Mouse (Mus musculus) limb, embryonic 11.5 days (tissue): ENCODE results near the gene B4galnt1. TPM values are rescaled to one million over a fixed set of nuclear protein-coding genes. Genes with fewer than 3 reads are reported as not detected.
A peak's percentile ranks its signal among the peaks of the same experiment; 100 is the strongest.
"Not testable (repeated sequence)": the region's sequence is repeated elsewhere in the genome, so short reads cannot be mapped to it uniquely, and the experiment has no call there.

Source experiments
- ATAC-seq: fragments of 200-750 bp; cut with Nextera tagmentation; 2 replicates; pipeline ENCODE4 v1.8.0; 2017; ENCODE audit warnings: low read depth; ENCODE audit not compliant: insufficient number of reproducible peaks, low FRiP score, low TSS enrichment
- DNase-seq: peaks from one replicate; pipeline ENCODE4 v3.0.0-alpha.2; 2015; ENCODE audit warnings: low spot score
- H3K27ac ChIP-seq: fragments of 300-500 bp; sonication (generic); replicated peaks from 2 replicates; pipeline ENCODE4 v1.5.1; 2014; ENCODE audit warnings: low read depth, mild to moderate bottlenecking, low read length
- H3K27me3 ChIP-seq: fragments of 300-500 bp; sonication (generic); 2 replicates; pipeline ENCODE4 v1.6.1; 2014; ENCODE audit warnings: mild to moderate bottlenecking, low read length, mixed read lengths; ENCODE audit not compliant: control insufficient read depth, insufficient read depth
- H3K36me3 ChIP-seq: fragments of 300-500 bp; sonication (generic); 2 replicates; pipeline ENCODE4 v1.6.1; 2014; ENCODE audit warnings: mild to moderate bottlenecking, low read length, moderate library complexity, mixed read lengths; ENCODE audit not compliant: control insufficient read depth, insufficient read depth
- H3K4me1 ChIP-seq: fragments of 300-500 bp; sonication (generic); 2 replicates; pipeline ENCODE4 v1.6.1; 2014; ENCODE audit warnings: low read length, mixed read lengths; ENCODE audit not compliant: control insufficient read depth, insufficient read depth
- H3K4me2 ChIP-seq: fragments of 300-500 bp; sonication (generic); 2 replicates; pipeline ENCODE4 v1.6.1; 2014; ENCODE audit warnings: low read depth, mild to moderate bottlenecking, moderate library complexity; ENCODE audit not compliant: severe bottlenecking
- H3K4me3 ChIP-seq: fragments of 300-500 bp; sonication (generic); 2 replicates; pipeline ENCODE4 v1.5.1; 2014; ENCODE audit warnings: low read depth, low read length
- H3K9ac ChIP-seq: fragments of 300-500 bp; sonication (generic); 2 replicates; pipeline ENCODE4 v1.6.1; 2014; ENCODE audit warnings: mild to moderate bottlenecking, low read length
- H3K9me3 ChIP-seq: fragments of 300-500 bp; sonication (generic); 2 replicates; pipeline ENCODE4 v1.6.1; 2016; ENCODE audit warnings: low read length; ENCODE audit not compliant: control insufficient read depth
- WGBS: fragments of 180-500 bp; shearing (Covaris S2); extraction: QIAGEN DNeasy Blood & Tissue Kit; methylation state at CpG from one replicate; pipeline ENCODE4 v1.1.7; 2014; 5-methylcytosine and 5-hydroxymethylcytosine counted together
- polyA plus RNA-seq: library from polyadenylated mRNA; unstranded; fragments of >200 nt; fragmentation: Nextera tagmentation; extraction: Ambion mirVana; gene quantifications from 2 replicates; pipeline ENCODE4 v1.2.1, GENCODE M21; 2014

B4galnt1 gene
- polyA plus RNA-seq, 1 experiment from 2014 or later = 3.4 TPM

DNA sequence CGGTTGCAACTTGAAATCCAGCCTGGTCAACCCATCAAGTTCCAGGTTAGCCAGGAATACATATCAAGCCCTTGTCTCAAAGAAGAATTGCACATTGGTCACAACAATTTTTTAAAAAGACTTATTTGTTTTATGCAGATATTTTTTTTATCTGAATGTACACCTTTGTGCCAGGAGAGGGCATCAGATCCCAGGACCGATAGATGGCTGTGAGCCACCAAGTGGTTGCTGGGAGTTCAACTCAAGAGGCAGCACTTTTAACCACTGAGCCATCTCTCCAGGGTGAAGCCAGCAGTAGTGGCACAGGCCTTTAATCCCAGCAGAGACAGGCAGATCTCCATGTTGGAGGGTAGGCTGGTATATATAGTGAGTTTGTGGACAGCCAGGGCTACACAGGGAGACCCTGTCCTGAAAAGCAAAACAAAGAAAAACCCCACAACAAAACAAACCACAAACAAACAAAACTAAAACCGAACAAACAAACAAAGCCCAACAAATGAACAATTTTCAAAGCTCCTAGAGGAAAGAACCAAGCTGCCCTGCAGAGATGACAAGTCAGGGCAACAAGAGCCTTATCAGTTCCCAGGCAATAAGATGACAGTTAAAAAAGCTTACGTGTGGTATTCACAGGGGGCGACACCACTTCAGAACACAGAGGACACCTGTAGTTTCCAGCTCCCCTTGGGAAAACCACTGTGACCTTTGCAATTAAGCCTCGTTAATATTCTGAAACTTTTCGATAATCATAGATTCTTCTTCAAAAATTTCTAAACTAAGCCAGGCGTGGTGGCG is 39.6 kb upstream of the B4galnt1 start:
- H3K36me3 ChIP-seq = no peaks in the 10 kb centered on the region
- DNase-seq (peak; percentile 36), ATAC-seq (no peak)
- H3K4me1 ChIP-seq = peaks cover 1% of the 10 kb centered on the region; the same call in 1 of the 2 replicates
- no peak overlapping the region for H3K4me3 ChIP-seq
- no peak overlapping the region for H3K27ac ChIP-seq
- H3K9me3 ChIP-seq = no peaks in the 10 kb centered on the region
- 77% methylated on average over 9 of the region's 9 CpGs for WGBS
- H3K4me2 ChIP-seq = no peak overlapping the region
- H3K27me3 ChIP-seq = no peaks in the 10 kb centered on the region
- H3K9ac ChIP-seq = no peak overlapping the region

DNA sequence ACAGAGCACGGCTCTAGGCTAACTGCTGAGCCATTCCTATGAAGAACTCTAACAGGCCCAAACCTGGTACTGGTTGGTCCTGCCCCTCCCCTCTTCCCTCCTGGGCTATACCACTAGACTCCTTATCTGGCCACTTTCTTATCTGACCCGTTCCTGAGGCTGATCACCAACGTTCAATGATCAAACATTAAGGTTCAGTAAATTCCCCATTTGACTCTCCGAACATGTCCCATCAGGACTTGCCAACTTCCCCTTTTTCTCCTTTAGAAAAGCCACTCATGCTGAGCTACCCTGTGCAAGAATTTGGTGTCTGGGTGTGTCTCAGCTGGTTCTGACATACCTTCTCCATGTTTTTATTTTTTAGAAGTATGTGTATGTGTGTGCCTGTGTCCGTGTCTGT is 38.4 kb upstream of the B4galnt1 start:
- no peak overlapping the region for H3K27ac ChIP-seq
- H3K4me1 ChIP-seq = no peaks in the 10 kb centered on the region
- no peak overlapping the region for H3K4me3 ChIP-seq
- no peaks in the 10 kb centered on the region for H3K27me3 ChIP-seq
- DNase-seq = no peak
- WGBS = 85% methylated on average over 5 of the region's 5 CpGs
- H3K36me3 ChIP-seq = no peaks in the 10 kb centered on the region
- no peaks in the 10 kb centered on the region for H3K9me3 ChIP-seq
- no peak for ATAC-seq
- H3K9ac ChIP-seq = no peak overlapping the region
- H3K4me2 ChIP-seq = no peak overlapping the region

DNA sequence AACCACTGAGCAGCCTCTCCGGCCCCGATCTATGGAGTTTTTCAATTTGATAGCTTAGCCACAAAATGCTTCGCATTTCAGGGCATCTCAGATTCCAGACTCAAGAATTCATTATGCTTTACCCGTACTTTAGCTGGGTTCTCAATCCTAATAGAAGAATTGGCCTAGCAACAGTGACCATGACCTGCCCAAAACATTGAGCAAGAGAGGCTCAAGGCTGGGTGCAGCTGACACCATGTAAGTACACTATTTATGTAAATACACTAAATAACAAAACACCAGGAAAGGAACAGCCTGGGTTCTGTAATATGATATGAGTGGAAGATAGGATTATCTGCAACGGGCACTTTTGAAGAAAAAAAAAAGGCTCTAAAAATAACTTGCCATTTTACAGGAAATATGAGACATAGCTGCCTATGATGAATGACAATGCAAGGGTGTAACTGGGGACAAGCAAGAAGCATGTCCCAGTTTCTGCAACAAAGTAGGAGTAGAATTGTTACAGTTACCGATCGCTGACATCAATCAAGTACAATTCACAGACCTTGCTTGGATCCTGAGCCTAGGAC is 37.2 kb upstream of the B4galnt1 start:
- WGBS = 84% methylated on average over 7 of the region's 7 CpGs
- Histone ChIP-seq H3K4me3 (no peak overlapping the region), H3K36me3 (no peaks in the 10 kb centered on the region), H3K9ac (no peak overlapping the region), H3K9me3 (no peaks in the 10 kb centered on the region), H3K4me2 (no peak overlapping the region), H3K27ac (no peak overlapping the region), H3K4me1 (no peaks in the 10 kb centered on the region), H3K27me3 (no peaks in the 10 kb centered on the region)
- ATAC-seq (no peak), DNase-seq (no peak)

DNA sequence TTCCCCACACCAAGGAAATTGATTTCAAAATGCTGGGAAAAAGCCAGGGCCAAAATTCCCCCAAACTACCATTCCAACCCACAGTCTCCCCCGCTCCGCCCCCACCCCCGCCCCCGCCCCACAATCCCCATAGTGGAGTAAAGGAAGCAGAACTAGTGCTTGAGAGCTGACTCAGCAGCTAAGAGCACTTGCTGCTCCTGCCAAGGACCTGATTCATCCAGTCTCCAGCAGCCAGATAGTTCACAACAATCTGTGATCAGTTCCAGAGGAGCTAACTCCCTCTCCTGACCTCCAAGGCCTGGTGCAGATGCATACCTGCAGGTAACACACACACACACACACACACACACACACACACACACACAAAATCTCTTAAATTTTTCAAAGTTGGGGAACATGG is 35.6 kb upstream of the B4galnt1 start:
- no peak overlapping the region for H3K4me2 ChIP-seq
- ATAC-seq = no peak
- no peaks in the 10 kb centered on the region for H3K4me1 ChIP-seq
- DNase-seq = no peak
- H3K27ac ChIP-seq = no peak overlapping the region
- no peaks in the 10 kb centered on the region for H3K36me3 ChIP-seq
- 83% methylated on average over 4 of the region's 4 CpGs for WGBS
- no peaks in the 10 kb centered on the region for H3K9me3 ChIP-seq
- H3K4me3 ChIP-seq = no peak overlapping the region
- H3K9ac ChIP-seq = no peak overlapping the region
- no peaks in the 10 kb centered on the region for H3K27me3 ChIP-seq

DNA sequence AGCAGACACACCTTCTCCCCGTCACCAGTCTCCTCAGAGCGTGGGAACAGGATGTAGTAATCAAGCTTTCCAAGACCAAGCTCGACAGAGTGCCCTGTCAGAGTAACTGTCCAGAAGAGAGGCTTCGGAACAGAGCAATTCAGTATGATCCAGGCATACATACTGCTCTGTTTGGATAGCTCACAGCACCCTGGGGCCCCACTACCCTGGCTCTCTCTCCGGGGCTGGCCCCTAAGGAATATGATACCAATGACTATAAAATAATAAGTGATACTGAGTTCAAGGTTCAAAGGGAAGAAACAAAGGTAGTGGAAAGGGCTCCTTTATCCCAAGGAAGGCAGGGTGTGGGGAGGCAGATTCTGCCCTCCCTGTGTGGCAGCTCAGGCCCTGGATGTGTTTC is 32.6 kb upstream of the B4galnt1 start:
- Histone ChIP-seq H3K4me3 (no peak overlapping the region), H3K27me3 (no peaks in the 10 kb centered on the region), H3K36me3 (no peaks in the 10 kb centered on the region), H3K4me2 (no peak overlapping the region), H3K9me3 (no peaks in the 10 kb centered on the region), H3K27ac (no peak overlapping the region), H3K9ac (no peak overlapping the region), H3K4me1 (no peaks in the 10 kb centered on the region)
- DNase-seq (no peak), ATAC-seq (no peak)
- WGBS = 70% methylated on average over 5 of the region's 5 CpGs

DNA sequence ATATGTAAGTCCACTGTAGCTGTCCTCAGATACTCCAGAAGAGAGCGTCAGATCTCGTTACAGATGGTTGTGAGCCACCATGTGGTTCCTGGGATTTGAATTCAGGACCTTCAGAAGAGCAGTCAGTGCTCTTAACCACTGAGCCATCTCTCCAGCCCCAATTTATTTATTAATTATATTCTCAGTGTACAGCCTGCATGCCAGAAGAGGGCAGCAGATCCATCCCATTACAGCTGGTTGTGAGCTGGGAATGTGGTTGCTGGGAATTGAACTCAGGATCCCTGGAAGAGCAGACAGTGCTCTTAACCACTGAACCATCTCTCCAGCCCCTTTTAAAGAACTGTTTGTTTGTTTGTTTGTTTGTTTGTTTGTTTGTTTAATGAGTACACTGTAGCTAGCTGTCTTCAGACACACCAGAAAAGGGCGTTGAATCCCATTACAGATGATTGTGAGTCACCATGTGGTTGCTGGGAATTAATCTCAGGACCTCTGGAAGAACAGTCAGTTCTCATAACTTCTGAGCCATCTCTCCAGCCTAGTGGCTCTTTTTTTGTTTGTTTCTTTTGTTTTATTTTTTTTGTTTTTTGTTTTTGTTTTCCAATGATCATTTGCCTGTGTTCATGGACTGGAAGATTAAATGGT is 30.5 kb upstream of the B4galnt1 start:
- H3K9ac ChIP-seq, H3K9me3 ChIP-seq, H3K4me3 ChIP-seq, H3K27ac ChIP-seq, H3K4me2 ChIP-seq, ATAC-seq, H3K27me3 ChIP-seq, H3K4me1 ChIP-seq, DNase-seq, H3K36me3 ChIP-seq: not testable (repeated sequence)
- WGBS = 80% methylated on average over 3 of the region's 3 CpGs

DNA sequence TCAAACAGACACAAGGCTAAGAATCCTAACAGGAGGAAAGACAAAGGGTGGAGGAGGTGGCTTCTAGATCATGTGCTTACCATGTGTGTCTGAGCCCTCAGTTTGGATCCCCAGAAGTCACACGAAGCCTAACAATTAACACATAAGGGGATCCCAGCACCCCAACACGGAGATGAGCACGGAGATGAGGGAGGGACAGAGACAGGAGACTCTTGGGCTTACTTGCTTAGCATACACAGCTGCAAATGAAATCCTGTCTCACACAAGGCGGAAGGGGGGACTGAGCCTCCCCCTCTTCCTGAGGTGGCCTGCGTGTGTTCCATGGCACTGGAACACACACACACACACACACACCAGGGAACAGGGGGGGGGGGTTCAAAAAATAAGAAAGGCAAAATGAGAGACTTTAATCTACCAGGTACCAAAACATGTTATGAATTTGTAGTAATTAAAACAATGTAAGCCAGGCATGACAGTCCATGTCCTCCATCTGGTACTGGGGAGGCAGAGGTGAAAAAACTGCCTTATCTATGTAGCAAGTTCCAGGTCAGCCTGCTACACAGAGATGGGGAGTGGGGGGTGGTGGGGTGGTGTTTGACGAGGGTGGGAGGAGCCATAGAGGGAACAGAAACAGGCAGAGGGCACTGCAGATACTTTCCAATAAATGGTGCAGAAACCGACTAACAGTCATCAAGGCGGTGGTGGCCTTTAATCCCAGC is 29.7 kb upstream of the B4galnt1 start:
- no peak for ATAC-seq
- DNase-seq = no peak
- H3K36me3 ChIP-seq = no peaks in the 10 kb centered on the region
- 47% methylated on average over 8 of the region's 8 CpGs for WGBS
- H3K4me1 ChIP-seq = no peaks in the 10 kb centered on the region
- H3K9me3 ChIP-seq = no peaks in the 10 kb centered on the region
- no peak overlapping the region for H3K4me3 ChIP-seq
- no peak overlapping the region for H3K27ac ChIP-seq
- H3K27me3 ChIP-seq = no peaks in the 10 kb centered on the region
- no peak overlapping the region for H3K9ac ChIP-seq
- H3K4me2 ChIP-seq = no peak overlapping the region

DNA sequence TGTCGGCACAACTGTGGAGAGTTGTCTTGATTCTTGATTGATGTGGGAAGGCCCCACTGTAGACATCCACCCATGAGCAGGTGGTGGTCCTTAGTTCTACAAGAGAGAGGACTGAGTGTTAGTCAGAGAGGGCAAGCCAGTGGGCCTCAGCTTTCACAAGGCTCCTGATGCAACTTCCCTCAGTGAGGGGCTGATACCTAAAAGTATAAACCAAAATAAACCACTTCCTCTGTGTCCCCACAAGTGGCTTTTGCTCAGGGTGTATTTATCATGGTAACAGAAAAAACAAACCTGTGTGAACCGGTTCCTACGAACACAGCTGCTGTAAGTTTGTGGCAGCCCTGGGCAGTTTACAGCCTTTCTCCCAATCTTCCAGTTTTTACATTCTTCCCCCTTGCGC is 28.5 kb upstream of the B4galnt1 start:
- 81% methylated on average over 4 of the region's 4 CpGs for WGBS
- ATAC-seq (no peak), DNase-seq (no peak)
- Histone ChIP-seq H3K4me1 (no peaks in the 10 kb centered on the region), H3K4me2 (no peak overlapping the region), H3K27me3 (no peaks in the 10 kb centered on the region), H3K9me3 (no peaks in the 10 kb centered on the region), H3K27ac (no peak overlapping the region), H3K9ac (no peak overlapping the region), H3K36me3 (no peaks in the 10 kb centered on the region), H3K4me3 (no peak overlapping the region)
